ENCODE assay signal across 16 mouse cellular contexts in genomic region chr13:112406618-112407017, GRCm38 (mm10). TPM values are rescaled to one million over a fixed set of nuclear protein-coding genes. Genes with fewer than 3 reads are reported as not detected.
A peak's percentile ranks its signal among the peaks of the same experiment; 100 is the strongest.
DNase-seq lines count a peak whose midpoint lies in the region; TF ChIP-seq lines count a peak whose summit lies in the region.
"Had no signal": no experiment of that assay in that cellular context is flagged by ENCODE, and none has a peak within 500 bp of the region (broad histone marks: within the 10 kb centered on the region; RNA-seq: fewer than 3 reads in every experiment).

No protein-coding gene starts in this region.

- no peak overlapping the region for H3K9ac ChIP-seq in heart, adult 2 months (ENCODE audit: low read depth, low read length)
- H3K9ac ChIP-seq: hindbrain, embryonic 14.5 days had no signal

- H3K27me3 ChIP-seq in heart, adult 2 months (ENCODE audit: control insufficient read depth, insufficient read depth, low read length) = no peaks in the 10 kb centered on the region

- no peak overlapping the region for H3K4me3 ChIP-seq in heart, adult 2 months
- no peak overlapping the region for H3K4me3 ChIP-seq in embryonic fibroblast, embryonic 13.5 days (ENCODE audit: insufficient read depth, low read length)
- H3K4me3 ChIP-seq: embryonic facial prominence, embryonic 10.5 days; erythroblast, embryonic 14.5 days; forebrain, embryonic 10.5 days; hindbrain, embryonic 10.5 days had no signal

- TF ChIP-seq CTCF in heart, adult 2 months (IDR thresholded peaks at IDR 0.05) = no peak
- no peak for TF ChIP-seq CTCF in embryonic fibroblast, embryonic 13.5 days (IDR thresholded peaks at IDR 0.05; ENCODE audit: borderline replicate concordance, insufficient read depth, low read length)

- no peaks in the 10 kb centered on the region for H3K36me3 ChIP-seq in heart, adult 2 months (ENCODE audit: control insufficient read depth, insufficient read depth, low read length)
- H3K36me3 ChIP-seq: embryonic facial prominence, embryonic 10.5 days; forebrain, embryonic 10.5 days; hindbrain, embryonic 10.5 days had no signal

- intact Hi-C loops in heart, adult 2 months (cut with DNase I) = no loop called here
- intact Hi-C loops in heart, postnatal 25 days (cut with DNase I) = loop anchor here (5.0 kb wide), 1 partner anchor 56 kb away; the partner anchor contains the start of gene Il6st

- TF ChIP-seq EP300 in heart, adult 2 months (IDR thresholded peaks at IDR 0.05; ENCODE audit: insufficient read depth, low read depth, low read length) = no peak

- H3K27ac ChIP-seq in heart, adult 2 months = peak overlapping the region; percentile 64; the same call in 1 of the 2 replicates
- peak overlapping the region; percentile 22; the same call in 1 of the 2 replicates for H3K27ac ChIP-seq in embryonic fibroblast, embryonic 13.5 days (ENCODE audit: insufficient read depth, low read length)
- H3K27ac ChIP-seq: embryonic facial prominence, embryonic 10.5 days; forebrain, embryonic 10.5 days; hindbrain, embryonic 10.5 days; hindbrain, embryonic 14.5 days had no signal

- no peaks in the 10 kb centered on the region for H3K79me2 ChIP-seq in heart, adult 2 months (replicated peaks; ENCODE audit: control insufficient read depth, insufficient read depth, low read length)

- TF ChIP-seq POLR2A in heart, adult 2 months (IDR thresholded peaks at IDR 0.05; ENCODE audit: insufficient read depth, low read depth, low read length) = no peak
- TF ChIP-seq POLR2A in embryonic fibroblast, embryonic 13.5 days (IDR thresholded peaks at IDR 0.05; ENCODE audit: low read depth, low read length) = no peak

- DNase-seq in heart, adult 2 months = no peak
- no peak for DNase-seq in heart, postnatal 25 days (ENCODE audit: low spot score)
- peak; percentile 38 for DNase-seq in CD4-positive, CD25-positive, alpha-beta regulatory T cell, adult 2 months (ENCODE audit: low read depth, low spot score)
- DNase-seq in layer of hippocampus, postnatal 10 days (ENCODE audit: low spot score in 2 of 2) = no peak
- no peak for DNase-seq in layer of hippocampus, postnatal 14 days (ENCODE audit: low spot score in 2 of 2)
- DNase-seq: adrenal gland, postnatal 25 days; cerebellum, adult 18-20 months; cerebellum, adult 9-11 months; cerebellum, postnatal 36 days; heart, postnatal 14 days had no signal

- peaks cover 8% of the 10 kb centered on the region for H3K4me1 ChIP-seq in heart, adult 2 months (ENCODE audit: control insufficient read depth, insufficient read depth, low read length)
- no peaks in the 10 kb centered on the region; the same call in 1 of the 2 replicates for H3K4me1 ChIP-seq in embryonic fibroblast, embryonic 13.5 days (ENCODE audit: control insufficient read depth, insufficient read depth, low read length)
- H3K4me1 ChIP-seq: forebrain, embryonic 10.5 days; hindbrain, embryonic 10.5 days had no signal

- 42% methylated on average over 2 of the region's 2 CpGs for WGBS in heart, adult 2 months

RNA-seq across cellular contexts. Expression of gene Il6st, which starts 57.3 kb away (rescaled TPM):
- total RNA-seq in heart, adult 2 months (2021) = 100 to 1,000 TPM; 204 to 256 TPM
- polyA plus RNA-seq in heart, adult 2 months (2012; rRNA removed) = 39.0 and 62.8 TPM in 2 replicates
- 100 to 1,000 TPM; 181 to 216 TPM for total RNA-seq in heart, postnatal 25 days (2021)
- 363 and 515 TPM in 2 replicates for polyA plus RNA-seq in embryonic fibroblast, embryonic 13.5 days (2011; ENCODE audit: insufficient read length, low read depth, missing spikeins)
- total RNA-seq in layer of hippocampus, postnatal 10 days (2021) = 10 to 100 TPM; 80.5 to 92.4 TPM
- 10 to 100 TPM; 80.3 to 91.4 TPM for total RNA-seq in layer of hippocampus, postnatal 14 days (2021)
